Mouse (Mus musculus) right cerebral cortex, adult 18-20 months (tissue): Measurements from ENCODE around the gene Tmeff2.
"Not testable (repeated sequence)": the region's sequence is repeated elsewhere in the genome, so short reads cannot be mapped to it uniquely, and the experiment has no call there.

ENCODE experiments used
- DNase-seq: peaks from one replicate; pipeline ENCODE4 v3.0.0; 2022; ENCODE audit warnings: mixed read lengths

Tmeff2 gene

GRCm38 (mm10) chr1:50900386-50900785, at the start of gene Tmeff2:
TSS of gene Tmeff2 (plus strand) at chr1:50900647.
- DNase-seq = not testable (repeated sequence)

- DNase-seq = peak; percentile 7
Measured at GRCm38 (mm10) chr1:50861515-50861914, 38.9 kb upstream of the Tmeff2 start.

GRCm38 (mm10) chr1:50897696-50898095, 2.8 kb upstream of the Tmeff2 start:
- peak; percentile 14 for DNase-seq

GRCm38 (mm10) chr1:50924838-50925355, 24.4 kb downstream of the Tmeff2 start:
- DNase-seq = peak; percentile 77

- peak; percentile 34 for DNase-seq
Measured at GRCm38 (mm10) chr1:50925356-50925921, 25.0 kb downstream of the Tmeff2 start.

- peak; percentile 30 for DNase-seq
Measured at GRCm38 (mm10) chr1:50926374-50927060, 26.1 kb downstream of the Tmeff2 start.

GRCm38 (mm10) chr1:50927077-50927611, 26.7 kb downstream of the Tmeff2 start:
- peak; percentile 99 for DNase-seq

- DNase-seq = peak; percentile 51
Measured at GRCm38 (mm10) chr1:50927679-50928187, 27.3 kb downstream of the Tmeff2 start.

- DNase-seq = no peak
Measured at GRCm38 (mm10) chr1:50928776-50929175, 28.3 kb downstream of the Tmeff2 start.

GRCm38 (mm10) chr1:50935076-50935475, 34.6 kb downstream of the Tmeff2 start:
- DNase-seq = no peak

- DNase-seq = no peak
Measured at GRCm38 (mm10) chr1:50935484-50935883, 35.0 kb downstream of the Tmeff2 start.

- DNase-seq = peak; percentile 60
Measured at GRCm38 (mm10) chr1:50940131-50941039, 39.9 kb downstream of the Tmeff2 start.

GRCm38 (mm10) chr1:50948575-50948974, 48.1 kb downstream of the Tmeff2 start:
- DNase-seq = no peak

GRCm38 (mm10) chr1:50958844-50959243, 58.4 kb downstream of the Tmeff2 start:
- DNase-seq = no peak

GRCm38 (mm10) chr1:50961954-50962648, 61.7 kb downstream of the Tmeff2 start:
- peak; percentile 71 for DNase-seq

- no peak for DNase-seq
Measured at GRCm38 (mm10) chr1:50962649-50963000, 62.2 kb downstream of the Tmeff2 start.

GRCm38 (mm10) chr1:50969685-50970084, 69.2 kb downstream of the Tmeff2 start:
- no peak for DNase-seq

GRCm38 (mm10) chr1:50970853-50971252, 70.4 kb downstream of the Tmeff2 start:
- no peak for DNase-seq

GRCm38 (mm10) chr1:50972509-50973436, 72.3 kb downstream of the Tmeff2 start:
- no peak for DNase-seq

- DNase-seq = no peak
Measured at GRCm38 (mm10) chr1:50979358-50980081, 79.1 kb downstream of the Tmeff2 start.
